Mouse (Mus musculus): ENCODE measurements around the gene Fgfr2.

The Fgfr2 gene

DNA sequence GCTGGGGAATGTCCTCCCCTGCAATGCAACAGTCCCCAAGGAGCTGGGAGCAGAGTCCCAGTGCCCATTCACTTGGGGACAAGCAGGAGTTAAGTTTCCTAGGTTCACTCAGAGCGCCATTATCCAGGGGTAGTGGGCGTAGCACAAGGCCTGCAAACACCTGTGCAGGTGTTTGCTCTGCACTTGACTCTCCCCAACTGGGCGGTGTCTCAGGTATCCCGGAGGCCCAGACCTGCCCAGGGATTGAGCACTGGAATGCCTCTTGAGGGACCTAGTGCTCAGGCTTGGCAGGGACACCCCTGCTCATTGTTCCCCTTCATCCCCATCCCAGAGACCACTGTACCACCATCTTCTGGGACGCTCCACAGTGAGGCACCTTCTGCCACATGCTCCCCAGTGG, 1243.0 kb downstream of the Fgfr2 start:
- no peak for DNase-seq

GRCm38 (mm10) chr7:131878846-131879245, 1244.3 kb downstream of the Fgfr2 start:
- no peak for DNase-seq

- no peak for DNase-seq
Measured at GRCm38 (mm10) chr7:131861157-131861556, 1262.0 kb downstream of the Fgfr2 start.

DNA sequence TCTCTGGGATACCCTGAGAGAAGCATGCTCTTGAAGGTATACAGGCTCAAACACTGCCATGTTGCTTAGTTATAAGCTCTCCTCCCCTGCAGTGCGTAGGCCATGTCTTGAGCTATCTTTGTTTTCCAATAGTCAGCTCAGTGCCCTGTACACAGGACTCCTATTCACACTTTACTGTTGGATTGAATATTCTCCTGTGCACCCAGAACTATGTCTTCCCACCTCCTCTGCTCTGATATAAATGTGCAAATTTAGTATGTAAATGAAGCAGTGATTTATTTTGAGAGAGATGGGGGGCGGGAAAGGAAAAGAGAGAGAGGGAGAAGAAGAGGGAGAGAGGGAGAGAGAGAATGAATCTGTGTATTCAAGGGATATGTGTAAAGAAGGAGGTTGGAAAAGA, 1267.5 kb downstream of the Fgfr2 start:
- DNase-seq = no peak

DNA sequence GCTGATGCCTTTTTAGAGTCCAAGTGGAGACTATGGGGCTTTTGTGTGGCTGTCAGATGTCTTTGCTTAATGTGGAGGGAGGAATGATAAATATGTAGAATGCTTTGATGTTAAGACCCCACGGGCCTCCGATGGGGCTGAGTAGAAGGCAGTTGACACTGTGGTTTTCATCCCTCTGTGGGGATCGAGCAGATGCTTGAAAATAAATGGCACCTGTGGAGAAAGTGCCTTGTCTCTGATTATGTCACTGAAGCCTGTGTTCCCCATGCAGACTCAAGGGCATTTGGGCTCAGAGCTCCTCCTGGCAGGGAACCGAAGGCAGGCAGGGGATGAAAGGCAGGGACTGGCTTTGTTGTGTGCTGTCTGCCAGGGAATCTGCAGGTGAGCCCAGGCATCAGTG, 1272.6 kb downstream of the Fgfr2 start:
- DNase-seq = peak; percentile 5 to 16

DNA sequence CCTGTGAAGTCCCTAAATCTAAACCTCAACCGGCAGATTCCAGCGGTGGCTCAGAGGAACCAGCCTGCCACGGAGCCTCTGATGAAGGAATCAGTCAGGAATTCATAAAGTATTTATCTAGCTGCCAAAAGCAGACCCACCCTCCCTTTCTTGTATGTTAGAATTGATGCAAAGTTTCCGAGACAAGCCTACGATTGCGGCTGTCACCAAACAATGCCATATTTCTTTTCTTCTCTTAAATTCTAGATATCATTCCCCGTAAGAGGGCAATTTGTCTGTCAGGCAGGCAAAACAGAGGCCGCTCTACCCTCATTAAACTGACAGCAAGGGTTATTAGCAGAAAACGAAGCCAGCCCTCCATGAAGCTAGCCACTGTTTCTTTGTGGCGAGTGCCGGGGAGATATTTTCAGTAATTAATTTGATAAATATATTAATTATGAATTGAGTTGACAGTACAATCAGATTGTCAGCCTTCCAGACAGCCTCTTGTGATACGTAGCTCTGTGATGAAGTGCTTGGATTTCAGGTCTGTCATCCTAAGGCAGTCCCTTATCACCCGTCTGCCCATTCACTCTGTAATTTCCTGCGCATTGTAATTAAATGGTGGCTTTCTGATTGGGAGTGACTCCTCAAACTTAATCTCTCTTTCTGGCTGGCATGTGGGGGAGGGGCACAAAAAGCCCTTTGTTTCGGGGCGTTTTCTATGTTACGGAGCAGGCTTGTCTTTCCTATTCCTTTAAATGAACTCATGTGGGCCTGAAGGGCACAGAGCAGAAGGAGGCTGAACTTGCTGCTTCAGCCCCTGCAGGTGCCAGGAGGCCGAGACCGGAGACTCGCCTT, 1276.9 kb downstream of the Fgfr2 start:
- no peak for DNase-seq

DNA sequence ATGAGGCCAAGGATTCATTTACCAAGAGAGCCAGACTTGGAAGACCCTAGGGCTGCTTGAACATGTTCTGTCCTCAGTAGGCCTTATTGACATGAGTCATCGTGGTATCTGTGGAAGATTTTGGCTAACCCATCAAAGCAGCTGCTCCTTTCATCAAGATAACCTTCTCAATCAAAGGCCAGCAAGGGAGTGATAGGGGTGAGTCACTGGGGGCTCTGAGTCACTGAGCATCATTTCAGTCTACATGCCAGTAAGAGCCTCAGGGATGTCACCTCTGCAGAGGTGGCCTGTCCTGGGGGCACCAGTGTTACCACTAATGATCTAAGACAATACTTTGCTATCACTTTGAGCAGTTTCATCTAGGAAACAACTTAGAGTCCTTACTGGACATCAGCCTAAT, 1292.9 kb downstream of the Fgfr2 start:
- DNase-seq = no peak

- no peak for DNase-seq
Measured at GRCm38 (mm10) chr7:131826811-131827210, 1296.3 kb downstream of the Fgfr2 start.

- no peak for DNase-seq
Measured at GRCm38 (mm10) chr7:131817976-131818375, 1305.2 kb downstream of the Fgfr2 start.

- no peak for DNase-seq
Measured at GRCm38 (mm10) chr7:131816641-131817040, 1306.5 kb downstream of the Fgfr2 start.

GRCm38 (mm10) chr7:131812116-131812515, 1311.0 kb downstream of the Fgfr2 start:
- no peak for DNase-seq

- DNase-seq = no peak
Measured at GRCm38 (mm10) chr7:131810916-131811315, 1312.2 kb downstream of the Fgfr2 start.

- DNase-seq = no peak
Measured at GRCm38 (mm10) chr7:131809584-131810181, 1313.5 kb downstream of the Fgfr2 start.

- no peak for DNase-seq
Measured at GRCm38 (mm10) chr7:131807257-131807656, 1315.9 kb downstream of the Fgfr2 start.

DNA sequence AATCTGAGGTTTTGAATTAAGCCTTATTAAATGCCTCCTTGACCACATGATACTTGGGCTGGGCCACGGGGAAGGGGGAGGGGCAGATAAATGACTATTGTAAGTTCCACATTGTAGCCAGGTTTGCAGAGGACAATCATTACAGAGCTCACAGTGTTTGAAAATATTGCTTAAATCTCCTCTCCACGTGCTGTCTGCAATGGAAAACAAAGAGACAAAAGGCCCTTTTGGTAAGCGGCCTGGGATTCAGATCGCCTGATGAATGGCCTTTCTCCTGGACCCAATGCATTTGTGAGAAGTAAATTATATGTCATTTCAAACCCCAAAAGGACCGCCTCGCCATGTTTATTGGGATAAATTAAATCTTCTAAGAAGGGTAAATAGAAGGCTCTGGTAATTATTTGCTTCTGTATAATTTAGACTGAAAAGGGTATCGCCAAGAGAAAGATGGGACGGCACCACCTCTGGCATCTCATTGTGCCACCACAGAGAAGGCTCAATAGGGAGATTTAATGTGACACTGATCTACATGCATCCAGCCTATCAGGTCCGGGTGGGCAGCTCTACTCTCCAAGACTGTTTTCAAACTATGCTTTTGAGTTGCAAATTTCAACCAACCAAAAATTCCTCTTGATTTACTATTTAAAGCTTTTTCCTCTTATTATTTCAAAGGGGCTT, 1317.5 kb downstream of the Fgfr2 start:
- no peak for DNase-seq

DNA sequence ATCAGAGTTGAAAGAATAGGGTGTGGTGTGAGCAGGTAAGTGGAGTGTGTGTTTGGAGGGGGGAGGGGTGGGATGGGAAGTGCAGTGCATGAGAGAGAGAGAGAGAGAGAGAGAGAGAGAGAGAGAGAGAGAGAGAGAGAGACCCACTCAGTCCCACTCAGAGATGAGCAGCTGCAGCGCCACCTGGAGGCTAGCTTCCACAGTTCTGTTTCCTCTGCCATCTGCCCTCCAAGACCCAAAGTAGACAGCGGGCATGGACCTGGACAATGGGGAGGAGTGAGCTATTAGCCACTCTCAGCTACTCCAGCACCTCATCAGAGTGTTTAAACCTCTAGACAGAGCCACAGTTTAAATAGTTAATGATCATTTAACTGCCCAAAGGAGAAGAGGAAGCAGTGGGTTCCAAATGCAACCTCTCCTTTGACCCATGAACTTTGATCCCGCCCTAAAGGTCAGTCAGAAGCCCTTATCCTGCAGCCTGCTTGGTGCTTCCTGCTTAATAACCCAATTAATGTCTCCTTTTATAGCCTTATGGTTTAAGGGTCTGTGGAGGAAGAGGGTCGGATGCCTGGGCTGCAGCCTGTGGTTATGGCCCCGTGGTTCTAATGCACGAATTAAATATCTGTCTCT, 1322.6 kb downstream of the Fgfr2 start:
- peak in 1 of 2 experiments; percentile 20 for DNase-seq

DNA sequence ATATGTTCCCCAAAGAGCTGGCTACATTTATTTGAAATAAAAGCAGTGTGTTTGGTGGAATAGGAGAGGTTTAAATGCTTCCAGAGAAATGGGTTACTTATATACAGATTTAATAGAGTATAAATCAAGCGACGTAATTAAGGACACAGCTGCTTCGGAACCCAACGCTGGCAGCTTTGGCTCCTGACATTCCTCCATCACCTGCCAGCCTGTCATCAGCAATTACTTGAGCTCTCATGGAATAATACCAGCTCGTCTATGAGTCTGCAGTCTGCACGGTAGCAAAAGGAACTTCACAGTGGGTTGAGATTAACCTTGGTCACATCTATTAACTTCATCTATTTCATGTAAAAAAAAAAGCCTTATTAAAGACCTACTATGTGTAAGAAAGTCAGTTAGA, 1326.0 kb downstream of the Fgfr2 start:
- no peak for DNase-seq

DNA sequence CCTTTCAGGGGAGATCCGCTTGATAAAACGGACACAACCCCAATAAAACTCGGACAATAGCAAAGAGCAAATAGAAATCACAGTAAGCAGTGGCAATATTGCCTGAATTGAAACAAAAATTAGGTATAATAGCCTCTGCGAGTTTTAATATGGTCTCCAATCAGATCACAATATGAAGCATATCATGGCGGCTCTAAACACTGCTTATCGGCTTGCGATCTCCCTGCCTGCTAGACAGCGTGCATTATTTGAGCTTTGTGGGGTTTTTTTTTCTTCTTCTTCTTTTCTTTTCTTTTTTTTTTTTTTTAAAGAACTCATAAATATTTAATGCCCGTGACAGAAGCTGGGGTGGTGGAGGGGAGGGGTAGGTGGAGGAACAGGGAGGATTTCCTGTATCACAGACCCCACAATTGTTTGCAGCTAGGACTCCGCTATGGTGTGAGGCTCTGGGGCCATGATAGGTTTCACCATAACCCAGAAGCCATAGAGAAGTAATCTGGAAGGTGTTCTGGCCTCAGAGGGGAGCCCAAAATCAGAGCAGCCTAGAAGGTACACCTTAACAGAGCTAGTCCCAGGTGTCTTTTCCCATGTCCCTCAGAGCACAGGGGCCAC, 1334.4 kb downstream of the Fgfr2 start:
- no peak for DNase-seq

DNA sequence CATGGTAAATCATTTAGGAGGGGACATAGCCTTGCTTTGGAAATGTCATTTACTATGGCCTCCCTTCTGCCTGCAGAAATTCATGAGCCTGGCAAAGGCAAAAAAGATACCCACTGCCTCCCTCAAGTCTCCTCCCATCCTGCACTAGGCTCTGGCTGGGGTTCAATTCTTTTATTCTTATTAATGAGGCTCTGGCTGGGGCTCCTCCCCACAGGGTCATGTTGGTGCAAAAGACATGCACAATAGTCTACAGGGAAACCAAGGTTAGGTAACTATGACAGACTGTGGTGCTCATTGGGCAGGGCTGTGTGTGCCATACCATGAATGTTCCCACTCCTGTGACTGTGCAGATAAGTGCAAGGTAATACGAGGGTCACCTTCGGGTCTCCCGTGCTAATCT, 1337.4 kb downstream of the Fgfr2 start:
- no peak for DNase-seq

DNA sequence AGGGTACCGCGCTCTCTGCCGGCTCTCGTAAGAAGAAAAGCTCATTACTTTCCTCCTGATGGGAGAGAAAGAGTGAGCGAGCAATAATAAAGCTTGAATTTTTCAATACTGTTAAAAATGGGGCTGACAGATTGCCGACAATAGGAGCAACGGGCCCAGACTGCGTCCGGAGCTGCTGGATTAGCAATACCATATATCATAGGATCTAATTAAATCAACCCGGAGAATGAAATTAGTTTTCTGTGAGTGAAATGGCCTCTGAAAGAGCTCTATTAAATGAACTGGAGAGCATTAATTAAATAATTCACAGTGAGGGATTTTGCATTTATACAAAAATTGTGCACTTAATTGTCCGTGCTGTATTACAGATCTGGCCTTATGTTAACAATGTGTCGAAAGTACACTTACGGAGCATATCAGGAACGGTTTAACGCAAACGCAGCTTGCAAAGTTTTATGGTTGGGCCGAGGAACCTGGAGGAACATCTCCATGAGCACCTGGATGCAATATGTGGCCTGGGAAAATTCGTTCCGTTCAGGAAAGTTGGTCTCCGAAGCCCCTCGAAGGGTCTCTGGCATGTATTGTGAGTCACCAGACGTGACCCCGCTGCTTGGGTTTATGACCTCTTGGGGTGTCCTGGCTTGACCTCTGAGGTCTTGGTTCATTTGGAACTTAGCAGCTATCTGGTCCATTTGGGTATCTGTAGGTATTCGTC, 1344.7 kb downstream of the Fgfr2 start:
- DNase-seq = no peak

DNA sequence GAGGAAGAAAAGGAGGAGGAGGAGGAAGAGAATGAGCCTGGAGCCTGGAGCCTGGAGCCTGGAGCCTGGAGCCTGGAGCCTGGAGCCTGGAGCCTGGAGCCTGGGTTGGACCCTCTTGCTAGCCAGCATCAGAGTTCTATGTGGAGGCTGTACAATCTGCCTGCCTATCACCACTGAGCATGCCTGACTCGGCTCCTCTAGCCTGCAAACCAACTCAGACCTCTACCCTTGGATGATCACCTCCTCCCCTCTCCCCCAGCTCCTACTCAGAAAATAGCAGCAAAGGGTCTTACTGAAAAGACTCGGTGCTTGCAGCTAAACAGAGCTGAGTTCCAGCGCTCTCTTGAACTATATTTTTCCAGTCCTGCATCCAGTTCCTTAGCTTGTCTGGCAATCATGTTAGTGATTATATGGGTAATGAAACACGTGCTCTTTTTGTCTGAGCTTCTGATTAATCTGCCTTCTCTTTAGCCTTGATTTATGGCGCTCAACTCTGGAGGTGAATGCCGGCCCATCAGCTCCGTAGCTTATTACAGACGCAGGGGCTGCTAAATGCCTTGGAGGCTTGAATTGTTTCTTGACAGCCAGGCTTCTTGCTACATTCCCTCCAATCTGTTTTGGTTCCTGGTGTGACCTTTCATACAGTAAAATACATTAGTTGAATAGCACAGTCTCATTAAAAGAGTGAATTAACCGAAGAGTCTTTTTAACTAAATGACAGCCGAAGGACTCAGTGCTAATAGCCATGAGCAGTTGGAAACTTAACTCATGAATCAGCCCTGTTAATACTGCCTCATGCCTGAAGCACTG, 1345.5 kb downstream of the Fgfr2 start:
- no peak for DNase-seq
